Mouse (Mus musculus): ENCODE data around the gene Rnf213.

GRCm38 (mm10) chr11:119378551-119378950, 14.3 kb upstream of the Rnf213 start:
- TF ChIP-seq CTCF (IDR thresholded peaks at IDR 0.05; ENCODE audit: low read depth) (no peak), EP300 (IDR thresholded peaks at IDR 0.05; ENCODE audit: low read depth) (no peak)
